Mouse (Mus musculus) midbrain, embryonic 16.5 days (tissue): ENCODE data around the gene Zfp426. TPM values are rescaled to one million over a fixed set of nuclear protein-coding genes. Genes with fewer than 3 reads are reported as not detected.
A peak's percentile ranks its signal among the peaks of the same experiment; 100 is the strongest.

ENCODE experiments used
- ATAC-seq: fragments of 200-750 bp; cut with Nextera tagmentation; 2 replicates; pipeline ENCODE4 v1.8.0; 2017; ENCODE audit warnings: moderate TSS enrichment
- H3K27ac ChIP-seq: fragments of 300-500 bp; sonication (generic); 2 replicates; pipeline ENCODE4 v1.5.1; 2014; ENCODE audit warnings: mild to moderate bottlenecking, low read length, mixed read lengths
- H3K27me3 ChIP-seq: fragments of 300-500 bp; sonication (generic); 2 replicates; pipeline ENCODE4 v1.6.1; 2014; ENCODE audit warnings: low read depth, low read length, mixed read lengths; ENCODE audit not compliant: control insufficient read depth, insufficient read depth
- H3K36me3 ChIP-seq: fragments of 300-500 bp; sonication (generic); 2 replicates; pipeline ENCODE4 v1.6.1; 2014; ENCODE audit warnings: mild to moderate bottlenecking, low read length, moderate library complexity, mixed read lengths; ENCODE audit not compliant: control insufficient read depth, insufficient read depth
- H3K4me1 ChIP-seq: fragments of 300-500 bp; sonication (generic); 2 replicates; pipeline ENCODE4 v1.6.1; 2014; ENCODE audit warnings: mild to moderate bottlenecking, low read length, mixed read lengths; ENCODE audit not compliant: control insufficient read depth, insufficient read depth
- H3K4me2 ChIP-seq: fragments of 300-500 bp; sonication (generic); 2 replicates; pipeline ENCODE4 v1.6.1; 2014; ENCODE audit warnings: mild to moderate bottlenecking, low read length, mixed read lengths
- H3K4me3 ChIP-seq: fragments of 300-500 bp; sonication (generic); 2 replicates; pipeline ENCODE4 v1.5.1; 2014; ENCODE audit warnings: low read depth, mild to moderate bottlenecking, low read length, moderate library complexity, mixed read lengths
- H3K9ac ChIP-seq: fragments of 300-500 bp; sonication (generic); 2 replicates; pipeline ENCODE4 v1.6.1; 2014; ENCODE audit warnings: low read depth, low read length, mixed read lengths
- H3K9me3 ChIP-seq: fragments of 300-500 bp; sonication (generic); replicated peaks from 2 replicates; pipeline ENCODE4 v1.6.1; 2014; ENCODE audit warnings: mild to moderate bottlenecking, low read length, mixed read lengths; ENCODE audit not compliant: control insufficient read depth, poor library complexity, severe bottlenecking
- WGBS: fragments of 180-500 bp; shearing (Covaris S2); extraction: QIAGEN DNeasy Blood & Tissue Kit; methylation state at CpG from one replicate; pipeline ENCODE4 v1.1.7; 2014; 5-methylcytosine and 5-hydroxymethylcytosine counted together
- polyA plus RNA-seq: library from polyadenylated mRNA; unstranded; fragments of >200 nt; fragmentation: Nextera tagmentation; extraction: Ambion mirVana; gene quantifications from 2 replicates; pipeline ENCODE4 v1.2.1, GENCODE M21; 2015

The Zfp426 gene
- 33.2 and 35.0 TPM in 2 replicates for polyA plus RNA-seq

- WGBS = 1% methylated on average over 40 of the region's 40 CpGs
- Histone ChIP-seq H3K9ac (peak within 1 kb of the TSS; percentile 94), H3K4me2 (peak within 1 kb of the TSS; percentile 64), H3K27me3 (no peaks in the 10 kb centered on the region), H3K36me3 (peaks cover 8% of the 10 kb centered on the region; the same call in 1 of the 2 replicates), H3K4me1 (peaks cover 31% of the 10 kb centered on the region), H3K27ac (peak within 1 kb of the TSS; percentile 89), H3K4me3 (peak within 1 kb of the TSS; percentile 59), H3K9me3 (no peaks in the 10 kb centered on the region)
- ATAC-seq = peak; percentile 98
Measured at GRCm38 (mm10) chr9:20492527-20493233, at the start of gene Zfp426. Zfp426 (minus strand) TSS chr9:20492746.

- Histone ChIP-seq H3K4me3 (no peak overlapping the region), H3K9ac (no peak overlapping the region), H3K4me1 (no peaks in the 10 kb centered on the region), H3K4me2 (no peak overlapping the region), H3K36me3 (no peaks in the 10 kb centered on the region), H3K27ac (no peak overlapping the region), H3K9me3 (no peaks in the 10 kb centered on the region), H3K27me3 (peaks cover 3% of the 10 kb centered on the region; the same call in 1 of the 2 replicates)
- WGBS = 79% methylated on average over 2 of the region's 2 CpGs
- no peak for ATAC-seq
Measured at GRCm38 (mm10) chr9:20536598-20536997, 44.1 kb upstream of the Zfp426 start.

GRCm38 (mm10) chr9:20534326-20534926 is 41.9 kb upstream of the Zfp426 start:
- Histone ChIP-seq H3K4me1 (no peaks in the 10 kb centered on the region), H3K27ac (no peak overlapping the region), H3K4me3 (no peak overlapping the region), H3K36me3 (no peaks in the 10 kb centered on the region), H3K9ac (no peak overlapping the region), H3K27me3 (peaks cover 3% of the 10 kb centered on the region; the same call in 1 of the 2 replicates), H3K9me3 (no peaks in the 10 kb centered on the region), H3K4me2 (no peak overlapping the region)
- WGBS = 76% methylated on average over 8 of the region's 8 CpGs
- ATAC-seq = no peak

- peak within 1 kb of the TSS; percentile 91 for H3K4me3 ChIP-seq
- peak within 1 kb of the TSS; percentile 78 for H3K4me2 ChIP-seq
- ATAC-seq = peak; percentile 91
- under 1% methylated on average over 43 of the region's 46 CpGs for WGBS
- H3K9me3 ChIP-seq = no peaks in the 10 kb centered on the region
- peak within 1 kb of the TSS; percentile 97 for H3K27ac ChIP-seq
- H3K9ac ChIP-seq = peak within 1 kb of the TSS; percentile 99
- H3K27me3 ChIP-seq = no peaks in the 10 kb centered on the region; the same call in 1 of the 2 replicates
- H3K4me1 ChIP-seq = peaks cover 32% of the 10 kb centered on the region
- no peaks in the 10 kb centered on the region for H3K36me3 ChIP-seq
Measured at GRCm38 (mm10) chr9:20521306-20521957, 28.9 kb upstream of the Zfp426 start, which contains the start of gene Zfp266. Zfp266 (minus strand) TSS chr9:20521417.

GRCm38 (mm10) chr9:20520531-20521210 is 28.1 kb upstream of the Zfp426 start:
- peak; percentile 9 for ATAC-seq
- H3K9me3 ChIP-seq = no peaks in the 10 kb centered on the region
- peaks cover 4% of the 10 kb centered on the region; the same call in 1 of the 2 replicates for H3K36me3 ChIP-seq
- peak overlapping the region; percentile 99 for H3K9ac ChIP-seq
- under 1% methylated on average over 17 of the region's 17 CpGs for WGBS
- peak overlapping the region; percentile 91 for H3K4me3 ChIP-seq
- peak overlapping the region; percentile 97 for H3K27ac ChIP-seq
- H3K4me2 ChIP-seq = peak overlapping the region; percentile 68
- H3K27me3 ChIP-seq = no peaks in the 10 kb centered on the region; the same call in 1 of the 2 replicates
- H3K4me1 ChIP-seq = peaks cover 32% of the 10 kb centered on the region

GRCm38 (mm10) chr9:20519949-20520348 is 27.4 kb upstream of the Zfp426 start:
- H3K4me2 ChIP-seq = peak overlapping the region; percentile 95
- H3K27me3 ChIP-seq = no peaks in the 10 kb centered on the region
- H3K36me3 ChIP-seq = peaks cover 6% of the 10 kb centered on the region; the same call in 1 of the 2 replicates
- H3K9me3 ChIP-seq = no peaks in the 10 kb centered on the region
- 14% methylated on average over 4 of the region's 4 CpGs for WGBS
- H3K27ac ChIP-seq = no peak overlapping the region
- ATAC-seq = no peak
- H3K4me1 ChIP-seq = peaks cover 34% of the 10 kb centered on the region
- peak overlapping the region; percentile 50 for H3K4me3 ChIP-seq
- H3K9ac ChIP-seq = peak overlapping the region; percentile 59

- H3K4me3 ChIP-seq = no peak overlapping the region
- WGBS = 84% methylated on average over 4 of the region's 4 CpGs
- H3K27me3 ChIP-seq = no peaks in the 10 kb centered on the region
- peaks cover 6% of the 10 kb centered on the region; the same call in 1 of the 2 replicates for H3K36me3 ChIP-seq
- H3K4me2 ChIP-seq = peak overlapping the region; percentile 95; the same call in 1 of the 2 replicates
- no peak for ATAC-seq
- no peaks in the 10 kb centered on the region for H3K9me3 ChIP-seq
- peaks cover 40% of the 10 kb centered on the region for H3K4me1 ChIP-seq
- no peak overlapping the region for H3K9ac ChIP-seq
- no peak overlapping the region for H3K27ac ChIP-seq
Measured at GRCm38 (mm10) chr9:20518708-20519107, 26.2 kb upstream of the Zfp426 start.

- no peaks in the 10 kb centered on the region for H3K27me3 ChIP-seq
- no peaks in the 10 kb centered on the region for H3K9me3 ChIP-seq
- H3K4me1 ChIP-seq = peaks cover 46% of the 10 kb centered on the region
- H3K9ac ChIP-seq = no peak overlapping the region
- H3K4me3 ChIP-seq = no peak overlapping the region
- no peak for ATAC-seq
- H3K36me3 ChIP-seq = peaks cover 6% of the 10 kb centered on the region; the same call in 1 of the 2 replicates
- H3K4me2 ChIP-seq = no peak overlapping the region
- WGBS = 93% methylated on average over 1 of the region's 1 CpGs
- no peak overlapping the region for H3K27ac ChIP-seq
Measured at GRCm38 (mm10) chr9:20517727-20518126, 25.2 kb upstream of the Zfp426 start.
